Mouse (Mus musculus) CH12.LX (cell line): Measurements from ENCODE around the gene Supt7l. TPM values are rescaled to one million over a fixed set of nuclear protein-coding genes. Genes with fewer than 3 reads are reported as not detected.

Source experiments
- DNase-seq: peaks from one replicate; pipeline ENCODE4 v3.0.0-alpha.2; 2013; ENCODE audit errors: extremely low read depth
- H3K27ac ChIP-seq: 2 replicates; pipeline ENCODE4 v1.5.1; 2012; ENCODE audit warnings: low read depth, mild to moderate bottlenecking, control low read depth, moderate library complexity; ENCODE audit not compliant: insufficient read depth
- H3K27me3 ChIP-seq: replicated peaks from 2 replicates; pipeline ENCODE3; 2012; ENCODE audit warnings: inconsistent platforms
- H3K36me3 ChIP-seq, 2 experiments: replicated peaks in 1 of 2; 2 replicates each; pipeline versions ENCODE3 to v1.6.1; 2012; ENCODE audit warnings: inconsistent platforms in 1 of 2, low read length in 1 of 2, mild to moderate bottlenecking in 1 of 2, mixed read lengths in 1 of 2, moderate library complexity in 1 of 2; ENCODE audit not compliant: control insufficient read depth in 1 of 2, insufficient read depth in 1 of 2
- H3K4me1 ChIP-seq, 2 experiments: 2 replicates each; pipeline ENCODE4 v1.6.1; 2012; ENCODE audit warnings: inconsistent platforms in 1 of 2, moderate library complexity in 1 of 2; ENCODE audit not compliant: insufficient read depth in 2 of 2, control insufficient read depth in 1 of 2
- H3K4me2 ChIP-seq: 2 replicates; pipeline ENCODE4 v1.6.1; 2012; ENCODE audit warnings: low read depth, mild to moderate bottlenecking, control low read depth; ENCODE audit not compliant: poor library complexity, insufficient read depth, severe bottlenecking
- H3K4me3 ChIP-seq, 3 experiments: fragments of 150-350 bp in 1 of 3; sonication (generic) in 1 of 3; replicated peaks in 1 of 3; 2 replicates each; pipeline versions ENCODE3 to v1.5.1; 2011 to 2012; ENCODE audit warnings: low read depth in 2 of 3, low read length in 2 of 3, mild to moderate bottlenecking in 2 of 3, moderate library complexity in 2 of 3, control low read depth in 1 of 3, improper control_type of control experiment in 1 of 3, inconsistent platforms in 1 of 3, mixed read lengths in 1 of 3; ENCODE audit not compliant: poor library complexity in 1 of 3
- H3K79me2 ChIP-seq: replicated peaks from 2 replicates; pipeline ENCODE4 v1.6.1; 2012; ENCODE audit warnings: mild to moderate bottlenecking, moderate library complexity; ENCODE audit not compliant: control insufficient read depth, poor library complexity, insufficient read depth, severe bottlenecking; ENCODE audit errors: extremely low read depth
- H3K9ac ChIP-seq: 2 replicates; pipeline ENCODE4 v1.6.1; 2012; ENCODE audit warnings: low read depth, mild to moderate bottlenecking, control low read depth, moderate library complexity; ENCODE audit not compliant: insufficient read depth
- H3K9me3 ChIP-seq: replicated peaks from 2 replicates; pipeline ENCODE3; 2012; ENCODE audit warnings: low read length, inconsistent platforms, mixed read lengths
- BHLHE40 ChIP-seq: IDR thresholded peaks from 2 replicates; pipeline ENCODE4 v1.6.1; 2011; ENCODE audit warnings: mild to moderate bottlenecking, low read depth, low read length, improper control_type of control experiment
- CHD1 ChIP-seq: IDR thresholded peaks from 2 replicates; pipeline ENCODE4 v1.6.1; 2012; ENCODE audit warnings: low read depth, low read length, improper control_type of control experiment, inconsistent platforms
- E2F4 ChIP-seq: IDR thresholded peaks from 2 replicates; pipeline ENCODE4 v1.6.1; 2011; ENCODE audit warnings: low read depth, low read length, improper control_type of control experiment; ENCODE audit not compliant: insufficient replicate concordance
- EP300 ChIP-seq: IDR thresholded peaks from 2 replicates; pipeline ENCODE4 v1.6.1; 2011; ENCODE audit warnings: low read length, improper control_type of control experiment
- IRF4 ChIP-seq: IDR thresholded peaks from 2 replicates; pipeline ENCODE4 v1.6.1; 2014; ENCODE audit warnings: low read depth, mild to moderate bottlenecking, inconsistent platforms, low read length, improper control_type of control experiment
- JUN ChIP-seq: IDR thresholded peaks from 2 replicates; pipeline ENCODE4 v1.6.1; 2011; ENCODE audit warnings: low read depth, mild to moderate bottlenecking, low read length, improper control_type of control experiment, moderate library complexity; ENCODE audit not compliant: insufficient read depth
- KAT2A ChIP-seq: IDR thresholded peaks from 2 replicates; pipeline ENCODE4 v1.6.1; 2012; ENCODE audit warnings: low read length, improper control_type of control experiment, inconsistent platforms; ENCODE audit not compliant: insufficient replicate concordance
- MAX ChIP-seq: IDR thresholded peaks from 2 replicates; pipeline ENCODE4 v1.6.1; 2011; ENCODE audit warnings: low read length, improper control_type of control experiment
- MAZ ChIP-seq: IDR thresholded peaks from 2 replicates; pipeline ENCODE4 v1.6.1; 2012; ENCODE audit warnings: low read depth, mild to moderate bottlenecking, inconsistent platforms, low read length, improper control_type of control experiment, moderate library complexity
- MEF2A ChIP-seq: IDR thresholded peaks from 2 replicates; pipeline ENCODE4 v1.6.1; 2014; ENCODE audit warnings: low read depth, mild to moderate bottlenecking, inconsistent platforms, low read length, improper control_type of control experiment, borderline replicate concordance
- MYC ChIP-seq: IDR thresholded peaks from 2 replicates; pipeline ENCODE4 v1.6.1; 2011; ENCODE audit warnings: low read depth, mild to moderate bottlenecking, improper control_type of control experiment, low read length
- PAX5 ChIP-seq: IDR thresholded peaks from 2 replicates; pipeline ENCODE4 v1.6.1; 2012; ENCODE audit warnings: low read length, inconsistent platforms, mixed read lengths
- POLR2A ChIP-seq: IDR thresholded peaks from 2 replicates; pipeline ENCODE4 v1.6.1; 2011; ENCODE audit warnings: low read depth, mild to moderate bottlenecking, improper control_type of control experiment, low read length
- RAD21 ChIP-seq: IDR thresholded peaks from 2 replicates; pipeline ENCODE4 v1.6.1; 2011; ENCODE audit warnings: low read depth, mild to moderate bottlenecking, low read length, improper control_type of control experiment, moderate library complexity
- SIN3A ChIP-seq: IDR thresholded peaks from 2 replicates; pipeline ENCODE4 v1.6.1; 2012; ENCODE audit warnings: low read length, improper control_type of control experiment, inconsistent platforms
- SMC3 ChIP-seq: IDR thresholded peaks from 2 replicates; pipeline ENCODE4 v1.6.1; 2011; ENCODE audit warnings: low read depth, low read length, improper control_type of control experiment
- TCF12 ChIP-seq: IDR thresholded peaks from 2 replicates; pipeline ENCODE4 v1.6.1; 2014; ENCODE audit warnings: low read depth, mild to moderate bottlenecking, inconsistent platforms, low read length, improper control_type of control experiment
- UBTF ChIP-seq: IDR thresholded peaks from 2 replicates; pipeline ENCODE4 v1.6.1; 2012; ENCODE audit warnings: low read depth, mild to moderate bottlenecking, inconsistent platforms, low read length, improper control_type of control experiment, moderate library complexity
- ZC3H11A ChIP-seq: IDR thresholded peaks from 2 replicates; pipeline ENCODE4 v1.6.1; 2012; ENCODE audit warnings: low read depth, mild to moderate bottlenecking, inconsistent platforms, low read length, improper control_type of control experiment
- ZMIZ1 ChIP-seq: IDR thresholded peaks from 2 replicates; pipeline ENCODE4 v1.6.1; 2012; ENCODE audit warnings: low read depth, mild to moderate bottlenecking, inconsistent platforms, low read length, improper control_type of control experiment
- ZNF384 ChIP-seq: IDR thresholded peaks from 2 replicates; pipeline ENCODE4 v1.6.1; 2012; ENCODE audit warnings: low read depth, low read length, improper control_type of control experiment, inconsistent platforms
- dilution Hi-C: fragments of 300-500 bp; cut with MboI; formaldehyde crosslinking; loops from 2 replicates; pipeline ENCODE4 v1.14.3; 2020; ENCODE audit warnings: low sequenced_read_pairs; ENCODE audit not compliant: extremely low pct_unique_long_range_greater_than_20kb, extremely low pct_ligation_motif_present
- in situ Hi-C: fragments of 300-500 bp; cut with MboI; formaldehyde crosslinking; loops from 3 replicates; pipeline ENCODE4 v1.14.3; 2019; ENCODE audit warnings: low sequenced_read_pairs, low pct_ligation_motif_present, low pct_unique_long_range_greater_than_20kb, mixed read lengths
- polyA plus RNA-seq: library from polyadenylated mRNA; unstranded; fragments of >175 nt; gene quantifications from 2 replicates; pipeline ENCODE4 v1.2.1, GENCODE M21; 2012; ENCODE audit warnings: low read depth; ENCODE audit not compliant: insufficient read length
- total RNA-seq, 2 experiments: library from RNA; depleted of rRNA; stranded (reverse); fragments of 300-350 nt in 1 of 2; fragments of >200 nt in 1 of 2; gene quantifications; 2 replicates each; pipeline ENCODE4 v1.2.3; 2012 to 2014

Supt7l gene
- total and polyA plus RNA-seq, 3 experiments, result 12.8 to 16.8 (median 16.2) TPM

GRCm38 (mm10) chr5:31566026-31566425 is 38.4 kb upstream of the Supt7l start:
- H3K36me3 ChIP-seq, result peaks cover 21 to 76% of the 10 kb centered on the region in 2 experiments
- no peaks in the 10 kb centered on the region for H3K27me3 ChIP-seq
- dilution Hi-C loops (no loop called here), in situ Hi-C loops (loop anchor here (10.0 kb wide), 2 partner anchors 579 to 629 kb away; no protein-coding TSS in a partner anchor)
- H3K4me1 ChIP-seq, result peaks cover 0 to 9% of the 10 kb centered on the region in 2 experiments; a peak in 2 of 4 replicates
- H3K27ac ChIP-seq, result no peak overlapping the region
- H3K79me2 ChIP-seq, result no peaks in the 10 kb centered on the region
- no peak overlapping the region for H3K9ac ChIP-seq
- DNase-seq, result no peak
- no peak overlapping the region for H3K4me3 ChIP-seq
- no peak overlapping the region for H3K4me2 ChIP-seq
- TF ChIP-seq E2F4 (no peak), RAD21 (no peak), SIN3A (no peak), IRF4 (no peak), MYC (no peak), ZNF384 (no peak), SMC3 (no peak), PAX5 (no peak), TCF12 (no peak), ZC3H11A (no peak), KAT2A (no peak), MAZ (no peak), JUN (no peak), MEF2A (no peak), EP300 (no peak), UBTF (no peak), BHLHE40 (no peak), CHD1 (no peak)
- TF ChIP-seq, all 38 proteins: peak for 0
- H3K9me3 ChIP-seq, result no peaks in the 10 kb centered on the region

GRCm38 (mm10) chr5:31564976-31565375 is 37.4 kb upstream of the Supt7l start:
- Histone ChIP-seq H3K27me3 (no peaks in the 10 kb centered on the region), H3K4me3 (no peak overlapping the region), H3K9ac (no peak overlapping the region), H3K79me2 (no peaks in the 10 kb centered on the region), H3K9me3 (no peaks in the 10 kb centered on the region), H3K27ac (no peak overlapping the region), H3K36me3 (peaks cover 27 to 76% of the 10 kb centered on the region in 2 experiments), H3K4me2 (no peak overlapping the region), H3K4me1 (peaks cover 0 to 11% of the 10 kb centered on the region in 2 experiments; a peak in 2 of 4 replicates)
- dilution Hi-C loops, result no loop called here
- no peak for TF ChIP-seq POLR2A
- TF ChIP-seq MAX, result no peak
- no peak for TF ChIP-seq KAT2A
- TF ChIP-seq BHLHE40, result no peak
- TF ChIP-seq ZC3H11A, result no peak
- no peak for TF ChIP-seq ZMIZ1
- TF ChIP-seq E2F4, result no peak
- no peak for TF ChIP-seq SMC3
- TF ChIP-seq SIN3A, result no peak
- no peak for DNase-seq
- in situ Hi-C loops, result loop anchor here (10.0 kb wide), 2 partner anchors 580 to 630 kb away; no protein-coding TSS in a partner anchor
